Mouse (Mus musculus): ENCODE results near the gene Amph. TPM values are rescaled to one million over a fixed set of nuclear protein-coding genes. Genes with fewer than 3 reads are reported as not detected.

The Amph gene
- polyA plus RNA-seq, 1 experiment, result 0.76 TPM

- Histone ChIP-seq H3K4me3 (ENCODE audit: low read depth, low read length) (no peak overlapping the region), H3K27ac (ENCODE audit: insufficient read depth, low read depth, low read length) (no peak overlapping the region), H3K36me3 (ENCODE audit: control insufficient read depth, insufficient read depth, low read length) (no peaks in the 10 kb centered on the region), H3K4me1 (ENCODE audit: control insufficient read depth, insufficient read depth, insufficient read length, low read length) (0 out of 2 replicates have a peak, but pooled peaks cover 2% of the 10 kb centered on the region), H3K27me3 (ENCODE audit: control insufficient read depth, insufficient read depth, low read length) (peaks cover 2% of the 10 kb centered on the region)
- 83% methylated on average over 4 of the region's 4 CpGs for WGBS
- TF ChIP-seq POLR2A (IDR thresholded peaks at IDR 0.05; ENCODE audit: low read depth, low read length), result no peak
- no peak for TF ChIP-seq CTCF (IDR thresholded peaks at IDR 0.05; ENCODE audit: extremely low read depth, insufficient read length, insufficient replicate concordance, low read depth, low read length)
Measured at GRCm38 (mm10) chr13:18953575-18953974, 5.6 kb downstream of the Amph start.

GRCm38 (mm10) chr13:18956065-18956913 lies 8.3 kb downstream of the Amph start:
- H3K36me3 ChIP-seq (ENCODE audit: control insufficient read depth, insufficient read depth, low read length), result no peaks in the 10 kb centered on the region
- no peaks in the 10 kb centered on the region for H3K27me3 ChIP-seq (ENCODE audit: control insufficient read depth, insufficient read depth, low read length)
- no peak overlapping the region for H3K4me3 ChIP-seq (ENCODE audit: low read depth, low read length)
- 85% methylated on average over 11 of the region's 11 CpGs for WGBS
- no peak overlapping the region for H3K27ac ChIP-seq (ENCODE audit: insufficient read depth, low read depth, low read length)
- TF ChIP-seq CTCF (IDR thresholded peaks at IDR 0.05; ENCODE audit: extremely low read depth, insufficient read length, insufficient replicate concordance, low read depth, low read length), result no peak
- no peak for TF ChIP-seq POLR2A (IDR thresholded peaks at IDR 0.05; ENCODE audit: low read depth, low read length)
- no peaks in the 10 kb centered on the region for H3K4me1 ChIP-seq (ENCODE audit: control insufficient read depth, insufficient read depth, insufficient read length, low read length)

GRCm38 (mm10) chr13:18957028-18957427 lies 9.0 kb downstream of the Amph start:
- H3K27ac ChIP-seq (ENCODE audit: insufficient read depth, low read depth, low read length), result no peak overlapping the region
- no peaks in the 10 kb centered on the region for H3K27me3 ChIP-seq (ENCODE audit: control insufficient read depth, insufficient read depth, low read length)
- TF ChIP-seq CTCF (IDR thresholded peaks at IDR 0.05; ENCODE audit: extremely low read depth, insufficient read length, insufficient replicate concordance, low read depth, low read length) (no peak), POLR2A (IDR thresholded peaks at IDR 0.05; ENCODE audit: low read depth, low read length) (no peak)
- no peak overlapping the region for H3K4me3 ChIP-seq (ENCODE audit: low read depth, low read length)
- no peaks in the 10 kb centered on the region for H3K4me1 ChIP-seq (ENCODE audit: control insufficient read depth, insufficient read depth, insufficient read length, low read length)
- H3K36me3 ChIP-seq (ENCODE audit: control insufficient read depth, insufficient read depth, low read length), result no peaks in the 10 kb centered on the region
- 68% methylated on average over 3 of the region's 3 CpGs for WGBS

- H3K4me3 ChIP-seq (ENCODE audit: low read depth, low read length), result no peak overlapping the region
- no peaks in the 10 kb centered on the region for H3K27me3 ChIP-seq (ENCODE audit: control insufficient read depth, insufficient read depth, low read length)
- no peak overlapping the region for H3K27ac ChIP-seq (ENCODE audit: insufficient read depth, low read depth, low read length)
- H3K4me1 ChIP-seq (ENCODE audit: control insufficient read depth, insufficient read depth, insufficient read length, low read length), result no peaks in the 10 kb centered on the region
- H3K36me3 ChIP-seq (ENCODE audit: control insufficient read depth, insufficient read depth, low read length), result no peaks in the 10 kb centered on the region
- WGBS, result 83% methylated on average over 3 of the region's 3 CpGs
- TF ChIP-seq CTCF (IDR thresholded peaks at IDR 0.05; ENCODE audit: extremely low read depth, insufficient read length, insufficient replicate concordance, low read depth, low read length) (no peak), POLR2A (IDR thresholded peaks at IDR 0.05; ENCODE audit: low read depth, low read length) (no peak)
Measured at GRCm38 (mm10) chr13:18972571-18972970, 24.6 kb downstream of the Amph start.

- no peak overlapping the region for H3K4me3 ChIP-seq (ENCODE audit: low read depth, low read length)
- H3K27ac ChIP-seq (ENCODE audit: insufficient read depth, low read depth, low read length), result no peak overlapping the region
- TF ChIP-seq CTCF (IDR thresholded peaks at IDR 0.05; ENCODE audit: extremely low read depth, insufficient read length, insufficient replicate concordance, low read depth, low read length) (no peak), POLR2A (IDR thresholded peaks at IDR 0.05; ENCODE audit: low read depth, low read length) (no peak)
- no peaks in the 10 kb centered on the region for H3K36me3 ChIP-seq (ENCODE audit: control insufficient read depth, insufficient read depth, low read length)
- 90% methylated on average over 5 of the region's 5 CpGs for WGBS
- H3K27me3 ChIP-seq (ENCODE audit: control insufficient read depth, insufficient read depth, low read length), result no peaks in the 10 kb centered on the region
- H3K4me1 ChIP-seq (ENCODE audit: control insufficient read depth, insufficient read depth, insufficient read length, low read length), result no peaks in the 10 kb centered on the region
Measured at GRCm38 (mm10) chr13:18974351-18974750, 26.3 kb downstream of the Amph start.

DNA sequence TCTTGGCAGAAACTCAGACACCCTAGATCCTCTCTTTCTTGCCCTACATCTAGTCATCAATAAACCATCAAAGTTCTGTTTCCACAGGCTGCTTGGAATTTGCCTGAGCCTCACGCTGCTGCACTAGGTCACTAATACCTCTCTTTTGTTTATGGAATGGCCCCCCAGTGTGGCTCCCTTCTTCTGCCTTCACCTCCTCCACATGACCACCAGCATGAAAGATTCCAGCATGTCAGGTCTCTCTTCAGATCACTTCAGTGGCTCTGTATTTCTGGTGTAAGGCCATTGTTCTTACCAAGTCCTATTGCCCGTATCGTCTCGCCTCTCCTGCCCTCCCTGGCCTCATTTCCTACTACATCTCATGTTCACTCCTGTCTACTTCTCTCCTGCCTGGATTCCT lies 39.3 kb downstream of the Amph start:
- no peaks in the 10 kb centered on the region for H3K27me3 ChIP-seq (ENCODE audit: control insufficient read depth, insufficient read depth, low read length)
- no peaks in the 10 kb centered on the region for H3K36me3 ChIP-seq (ENCODE audit: control insufficient read depth, insufficient read depth, low read length)
- no peak overlapping the region for H3K27ac ChIP-seq (ENCODE audit: insufficient read depth, low read depth, low read length)
- no peak overlapping the region for H3K4me3 ChIP-seq (ENCODE audit: low read depth, low read length)
- TF ChIP-seq POLR2A (IDR thresholded peaks at IDR 0.05; ENCODE audit: low read depth, low read length), result no peak
- H3K4me1 ChIP-seq (ENCODE audit: control insufficient read depth, insufficient read depth, insufficient read length, low read length), result no peaks in the 10 kb centered on the region
- 84% methylated on average over 4 of the region's 4 CpGs for WGBS

DNA sequence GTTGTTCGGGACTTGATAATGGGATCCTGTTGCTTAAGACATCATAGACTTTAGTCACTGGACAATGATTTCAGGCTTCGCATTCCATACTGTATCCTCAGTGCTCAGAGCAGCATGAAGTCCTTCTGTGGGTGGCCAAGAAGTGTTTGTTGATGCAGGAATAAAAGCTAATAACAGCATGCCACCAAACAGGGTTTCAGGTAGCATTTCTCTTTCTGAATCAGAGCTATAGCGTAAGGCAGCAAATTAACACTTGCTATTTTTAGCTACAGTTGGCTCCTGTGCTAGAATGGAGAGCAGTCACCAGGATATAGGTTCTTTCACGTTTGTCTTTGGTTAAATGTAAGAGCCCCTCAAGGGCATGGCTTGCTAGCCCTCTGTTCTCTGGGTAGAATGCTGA lies 40.3 kb downstream of the Amph start:
- Histone ChIP-seq H3K27ac (ENCODE audit: insufficient read depth, low read depth, low read length) (no peak overlapping the region), H3K4me1 (ENCODE audit: control insufficient read depth, insufficient read depth, insufficient read length, low read length) (no peaks in the 10 kb centered on the region), H3K27me3 (ENCODE audit: control insufficient read depth, insufficient read depth, low read length) (no peaks in the 10 kb centered on the region), H3K4me3 (ENCODE audit: low read depth, low read length) (no peak overlapping the region), H3K36me3 (ENCODE audit: control insufficient read depth, insufficient read depth, low read length) (no peaks in the 10 kb centered on the region)
- WGBS, result 82% methylated on average over 4 of the region's 4 CpGs
- no peak for TF ChIP-seq POLR2A (IDR thresholded peaks at IDR 0.05; ENCODE audit: low read depth, low read length)
- no peak for TF ChIP-seq CTCF (IDR thresholded peaks at IDR 0.05; ENCODE audit: extremely low read depth, insufficient read length, insufficient replicate concordance, low read depth, low read length)
